Mouse (Mus musculus): ENCODE measurements around the gene Farp1. TPM values are rescaled to one million over a fixed set of nuclear protein-coding genes. Genes with fewer than 3 reads are reported as not detected.
A peak's percentile ranks its signal among the peaks of the same experiment; 100 is the strongest.

The Farp1 gene
- polyA plus RNA-seq, 2 experiments, result 43.3 to 78.5 TPM

GRCm38 (mm10) chr14:121314934-121315333 lies 279.9 kb downstream of the Farp1 start:
- WGBS, result 72% methylated on average over 3 of the region's 3 CpGs
- no peaks in the 10 kb centered on the region for H3K36me3 ChIP-seq (ENCODE audit: control insufficient read depth, insufficient read depth, low read length)
- H3K4me2 ChIP-seq (replicated peaks; ENCODE audit: low read depth, low read length, severe bottlenecking), result no peak overlapping the region
- no peaks in the 10 kb centered on the region for H3K27me3 ChIP-seq (ENCODE audit: control insufficient read depth, insufficient read depth, low read length)
- no peak for DNase-seq (ENCODE audit: low spot score)
- H3K27ac ChIP-seq (replicated peaks; ENCODE audit: low read depth, low read length), result no peak overlapping the region
- H3K9me3 ChIP-seq (ENCODE audit: control insufficient read depth, low read length), result no peaks in the 10 kb centered on the region
- TF ChIP-seq POLR2A (IDR thresholded peaks at IDR 0.05; ENCODE audit: borderline replicate concordance, extremely low read depth, insufficient read depth, insufficient read length), result no peak
- ATAC-seq (ENCODE audit: low FRiP score, low read depth), result no peak
- no peak overlapping the region for H3K9ac ChIP-seq (ENCODE audit: low read depth, low read length, severe bottlenecking)
- no peak overlapping the region for H3K4me3 ChIP-seq (replicated peaks; ENCODE audit: low read length)
- H3K4me1 ChIP-seq (ENCODE audit: control insufficient read depth, insufficient read depth, low read length), result peaks cover 29% of the 10 kb centered on the region

DNA sequence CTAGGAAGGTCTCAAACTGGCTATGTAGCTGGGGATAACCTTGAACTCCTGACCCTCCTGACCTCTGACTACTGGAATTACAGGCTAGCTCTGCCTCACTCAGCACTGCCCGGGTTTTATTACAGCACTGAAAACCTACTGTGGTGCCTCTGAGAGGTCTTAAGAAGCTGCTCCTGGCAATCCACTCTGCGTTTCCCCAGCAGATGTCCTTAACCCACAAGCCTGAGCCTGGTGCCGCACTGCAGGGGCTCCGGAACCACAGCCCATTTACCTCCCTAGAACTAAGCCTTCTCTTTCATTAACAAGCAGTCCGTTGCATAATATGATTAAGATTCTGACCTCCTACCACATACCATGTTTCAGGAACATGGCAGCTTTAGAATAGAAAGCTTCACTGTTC lies 281.1 kb downstream of the Farp1 start:
- H3K4me1 ChIP-seq (ENCODE audit: control insufficient read depth, insufficient read depth, low read length), result peaks cover 29% of the 10 kb centered on the region
- ATAC-seq (ENCODE audit: low FRiP score, low read depth) (no peak), DNase-seq (ENCODE audit: low spot score) (no peak)
- no peak overlapping the region for H3K27ac ChIP-seq (replicated peaks; ENCODE audit: low read depth, low read length)
- no peak overlapping the region for H3K4me2 ChIP-seq (replicated peaks; ENCODE audit: low read depth, low read length, severe bottlenecking)
- no peak overlapping the region for H3K4me3 ChIP-seq (replicated peaks; ENCODE audit: low read length)
- H3K9ac ChIP-seq (ENCODE audit: low read depth, low read length, severe bottlenecking), result no peak overlapping the region
- H3K27me3 ChIP-seq (ENCODE audit: control insufficient read depth, insufficient read depth, low read length), result no peaks in the 10 kb centered on the region
- H3K9me3 ChIP-seq (ENCODE audit: control insufficient read depth, low read length), result no peaks in the 10 kb centered on the region
- WGBS, result 22% methylated on average over 5 of the region's 5 CpGs
- no peaks in the 10 kb centered on the region for H3K36me3 ChIP-seq (ENCODE audit: control insufficient read depth, insufficient read depth, low read length)
- no peak for TF ChIP-seq POLR2A (IDR thresholded peaks at IDR 0.05; ENCODE audit: borderline replicate concordance, extremely low read depth, insufficient read depth, insufficient read length)

GRCm38 (mm10) chr14:121316631-121317311 lies 281.8 kb downstream of the Farp1 start:
- Histone ChIP-seq H3K9me3 (ENCODE audit: control insufficient read depth, low read length) (no peaks in the 10 kb centered on the region), H3K4me1 (ENCODE audit: control insufficient read depth, insufficient read depth, low read length) (peaks cover 26% of the 10 kb centered on the region), H3K27ac (replicated peaks; ENCODE audit: low read depth, low read length) (no peak overlapping the region), H3K4me2 (replicated peaks; ENCODE audit: low read depth, low read length, severe bottlenecking) (no peak overlapping the region), H3K36me3 (ENCODE audit: control insufficient read depth, insufficient read depth, low read length) (no peaks in the 10 kb centered on the region), H3K27me3 (ENCODE audit: control insufficient read depth, insufficient read depth, low read length) (no peaks in the 10 kb centered on the region), H3K4me3 (replicated peaks; ENCODE audit: low read length) (no peak overlapping the region), H3K9ac (ENCODE audit: low read depth, low read length, severe bottlenecking) (no peak overlapping the region)
- TF ChIP-seq POLR2A (IDR thresholded peaks at IDR 0.05; ENCODE audit: borderline replicate concordance, extremely low read depth, insufficient read depth, insufficient read length), result no peak
- 64% methylated on average over 13 of the region's 13 CpGs for WGBS
- DNase-seq (ENCODE audit: low spot score) (peak; percentile 20), ATAC-seq (ENCODE audit: low FRiP score, low read depth) (peak; percentile 53)

- H3K9ac ChIP-seq (ENCODE audit: low read depth, low read length, severe bottlenecking), result no peak overlapping the region
- no peak overlapping the region for H3K4me3 ChIP-seq (replicated peaks; ENCODE audit: low read length)
- no peaks in the 10 kb centered on the region for H3K36me3 ChIP-seq (ENCODE audit: control insufficient read depth, insufficient read depth, low read length)
- H3K4me1 ChIP-seq (ENCODE audit: control insufficient read depth, insufficient read depth, low read length), result peaks cover 23% of the 10 kb centered on the region
- no peak for ATAC-seq (ENCODE audit: low FRiP score, low read depth)
- DNase-seq (ENCODE audit: low spot score), result no peak
- no peak for TF ChIP-seq POLR2A (IDR thresholded peaks at IDR 0.05; ENCODE audit: borderline replicate concordance, extremely low read depth, insufficient read depth, insufficient read length)
- 83% methylated on average over 3 of the region's 3 CpGs for WGBS
- H3K27ac ChIP-seq (replicated peaks; ENCODE audit: low read depth, low read length), result no peak overlapping the region
- no peaks in the 10 kb centered on the region for H3K9me3 ChIP-seq (ENCODE audit: control insufficient read depth, low read length)
- no peak overlapping the region for H3K4me2 ChIP-seq (replicated peaks; ENCODE audit: low read depth, low read length, severe bottlenecking)
- H3K27me3 ChIP-seq (ENCODE audit: control insufficient read depth, insufficient read depth, low read length), result no peaks in the 10 kb centered on the region
Measured at GRCm38 (mm10) chr14:121317312-121317671, 282.3 kb downstream of the Farp1 start.

DNA sequence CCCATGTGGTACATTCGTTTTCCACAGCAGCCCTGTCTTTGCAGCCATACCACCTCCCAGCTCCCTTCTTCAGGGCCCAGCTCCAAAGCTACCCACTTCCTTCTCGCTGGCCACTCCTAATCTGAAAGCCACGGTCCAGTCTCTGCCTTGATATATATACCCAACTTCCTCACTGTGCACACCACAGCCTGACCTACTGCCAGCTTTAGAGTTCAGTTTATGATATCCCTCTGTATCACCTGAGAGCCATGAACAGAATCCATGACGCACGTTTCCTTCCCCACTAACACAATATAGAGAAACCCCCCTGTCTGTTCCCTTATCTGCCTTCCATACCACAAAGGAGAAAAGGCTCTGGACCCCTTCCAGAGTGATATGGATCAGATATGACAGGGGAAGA lies 283.4 kb downstream of the Farp1 start:
- DNase-seq (ENCODE audit: low spot score) (no peak), ATAC-seq (ENCODE audit: low FRiP score, low read depth) (no peak)
- H3K4me2 ChIP-seq (replicated peaks; ENCODE audit: low read depth, low read length, severe bottlenecking), result no peak overlapping the region
- H3K36me3 ChIP-seq (ENCODE audit: control insufficient read depth, insufficient read depth, low read length), result no peaks in the 10 kb centered on the region
- H3K27ac ChIP-seq (replicated peaks; ENCODE audit: low read depth, low read length), result no peak overlapping the region
- no peaks in the 10 kb centered on the region for H3K27me3 ChIP-seq (ENCODE audit: control insufficient read depth, insufficient read depth, low read length)
- peaks cover 27% of the 10 kb centered on the region for H3K4me1 ChIP-seq (ENCODE audit: control insufficient read depth, insufficient read depth, low read length)
- no peaks in the 10 kb centered on the region for H3K9me3 ChIP-seq (ENCODE audit: control insufficient read depth, low read length)
- H3K4me3 ChIP-seq (replicated peaks; ENCODE audit: low read length), result no peak overlapping the region
- no peak for TF ChIP-seq POLR2A (IDR thresholded peaks at IDR 0.05; ENCODE audit: borderline replicate concordance, extremely low read depth, insufficient read depth, insufficient read length)
- 78% methylated on average over 5 of the region's 5 CpGs for WGBS
- no peak overlapping the region for H3K9ac ChIP-seq (ENCODE audit: low read depth, low read length, severe bottlenecking)

Measured in limb, embryonic 14.5 days (tissue).